Mouse (Mus musculus): ENCODE results near the gene Gm10799. TPM values are rescaled to one million over a fixed set of nuclear protein-coding genes. Genes with fewer than 3 reads are reported as not detected.

Gm10799 gene
- polyA plus RNA-seq, 1 experiment from 2014 or later = not detected

Other genes with a start within 250 kb of the Gm10799 start
- gene Lmo2, start 110.6 kb downstream of the Gm10799 start, polyA plus RNA-seq (2016; fragmentation: Nextera tagmentation; extraction: Ambion mirVana) = 17.8 and 19.6 TPM in 2 replicates
- gene Fbxo3, start 40.8 kb downstream of the Gm10799 start, polyA plus RNA-seq (2016; fragmentation: Nextera tagmentation; extraction: Ambion mirVana) = 52.2 and 56.2 TPM in 2 replicates
- gene 4931422A03Rik, start 40.2 kb downstream of the Gm10799 start, polyA plus RNA-seq (2016; fragmentation: Nextera tagmentation; extraction: Ambion mirVana) = 3.0 and 3.2 TPM in 2 replicates
- not detected in 2 replicates for gene Gm10912, start 2.7 kb downstream of the Gm10799 start, polyA plus RNA-seq (2016; fragmentation: Nextera tagmentation; extraction: Ambion mirVana)
- 4.0 and 5.1 TPM in 2 replicates for gene Cd59b, start 1.3 kb upstream of the Gm10799 start, polyA plus RNA-seq (2016; fragmentation: Nextera tagmentation; extraction: Ambion mirVana)
- 22.3 and 23.0 TPM in 2 replicates for gene Cd59a, start 27.3 kb upstream of the Gm10799 start, polyA plus RNA-seq (2016; fragmentation: Nextera tagmentation; extraction: Ambion mirVana)
- gene A930018P22Rik, start 54.2 kb upstream of the Gm10799 start, polyA plus RNA-seq (2016; fragmentation: Nextera tagmentation; extraction: Ambion mirVana) = not detected in 2 replicates